Mouse (Mus musculus): ENCODE data around the gene Slc25a43. TPM values are rescaled to one million over a fixed set of nuclear protein-coding genes. Genes with fewer than 3 reads are reported as not detected.
A peak's percentile ranks its signal among the peaks of the same experiment; 100 is the strongest.

Slc25a43 gene
- 1.5 and 2.2 TPM in 2 replicates for polyA plus RNA-seq (2015; fragmentation: Nextera tagmentation; extraction: Ambion mirVana)

GRCm38 (mm10) chrX:36743503-36744101, at the start of gene Slc25a43:
TSS of gene Slc25a43 (plus strand) at chrX:36743659.
- H3K4me1 ChIP-seq: no peaks in the 10 kb centered on the region
- peak within 1 kb of the TSS; percentile 74 for H3K4me2 ChIP-seq
- peak within 1 kb of the TSS; percentile 51 for H3K9ac ChIP-seq (replicated peaks)
- no peak within 1 kb of the TSS for H3K27ac ChIP-seq (replicated peaks)
- ATAC-seq (ENCODE audit: low FRiP score): peak; percentile 74; the same call in 1 of the 2 replicates
- 18% methylated on average over 36 of the region's 36 CpGs for WGBS
- H3K9me3 ChIP-seq (replicated peaks): no peaks in the 10 kb centered on the region
- no peaks in the 10 kb centered on the region for H3K36me3 ChIP-seq
- peak within 1 kb of the TSS; percentile 40 for H3K4me3 ChIP-seq (replicated peaks)
- no peaks in the 10 kb centered on the region for H3K27me3 ChIP-seq (replicated peaks)

- Histone ChIP-seq H3K4me3 (replicated peaks) (no peak overlapping the region), H3K27me3 (replicated peaks) (no peaks in the 10 kb centered on the region), H3K4me1 (no peaks in the 10 kb centered on the region), H3K9ac (replicated peaks) (no peak overlapping the region), H3K27ac (replicated peaks) (no peak overlapping the region), H3K36me3 (no peaks in the 10 kb centered on the region), H3K9me3 (replicated peaks) (no peaks in the 10 kb centered on the region), H3K4me2 (no peak overlapping the region)
- no peak for ATAC-seq (ENCODE audit: low FRiP score)
- WGBS: 93% methylated on average over 13 of the region's 13 CpGs
Observed at GRCm38 (mm10) chrX:36740124-36740951, 3.1 kb upstream of the Slc25a43 start.

- Histone ChIP-seq H3K27me3 (replicated peaks) (no peaks in the 10 kb centered on the region), H3K9me3 (replicated peaks) (no peaks in the 10 kb centered on the region), H3K9ac (replicated peaks) (no peak overlapping the region), H3K4me3 (replicated peaks) (no peak overlapping the region), H3K4me1 (no peaks in the 10 kb centered on the region), H3K4me2 (no peak overlapping the region), H3K27ac (replicated peaks) (no peak overlapping the region), H3K36me3 (no peaks in the 10 kb centered on the region)
- no peak for ATAC-seq (ENCODE audit: low FRiP score)
- 32% methylated on average over 6 of the region's 6 CpGs for WGBS
Observed at GRCm38 (mm10) chrX:36741278-36741677, 2.2 kb upstream of the Slc25a43 start.

GRCm38 (mm10) chrX:36742744-36743143, 715 bp upstream of the Slc25a43 start:
- ATAC-seq (ENCODE audit: low FRiP score): no peak
- 96% methylated on average over 5 of the region's 5 CpGs for WGBS
- no peaks in the 10 kb centered on the region for H3K4me1 ChIP-seq
- no peak overlapping the region for H3K4me2 ChIP-seq
- no peaks in the 10 kb centered on the region for H3K9me3 ChIP-seq (replicated peaks)
- no peak overlapping the region for H3K9ac ChIP-seq (replicated peaks)
- no peak overlapping the region for H3K4me3 ChIP-seq (replicated peaks)
- no peaks in the 10 kb centered on the region for H3K27me3 ChIP-seq (replicated peaks)
- no peaks in the 10 kb centered on the region for H3K36me3 ChIP-seq
- no peak overlapping the region for H3K27ac ChIP-seq (replicated peaks)

GRCm38 (mm10) chrX:36744735-36745134, 1.3 kb downstream of the Slc25a43 start:
- no peaks in the 10 kb centered on the region for H3K4me1 ChIP-seq

GRCm38 (mm10) chrX:36745333-36745732, 1.9 kb downstream of the Slc25a43 start:
- no peak for ATAC-seq (ENCODE audit: low FRiP score)

More at GRCm38 (mm10) chrX:36744735-36745134, 1.3 kb downstream of the Slc25a43 start:
- no peaks in the 10 kb centered on the region for H3K36me3 ChIP-seq
- 75% methylated on average over 7 of the region's 7 CpGs for WGBS
- H3K9ac ChIP-seq (replicated peaks): no peak overlapping the region
- H3K27ac ChIP-seq (replicated peaks): no peak overlapping the region
- no peaks in the 10 kb centered on the region for H3K9me3 ChIP-seq (replicated peaks)
- no peak overlapping the region for H3K4me2 ChIP-seq
- H3K27me3 ChIP-seq (replicated peaks): no peaks in the 10 kb centered on the region
- H3K4me3 ChIP-seq (replicated peaks): no peak overlapping the region
- no peak for ATAC-seq (ENCODE audit: low FRiP score)

GRCm38 (mm10) chrX:36746789-36747188, 3.3 kb downstream of the Slc25a43 start:
- Histone ChIP-seq H3K36me3 (no peaks in the 10 kb centered on the region), H3K27me3 (replicated peaks) (no peaks in the 10 kb centered on the region), H3K4me3 (replicated peaks) (no peak overlapping the region), H3K27ac (replicated peaks) (no peak overlapping the region), H3K9me3 (replicated peaks) (no peaks in the 10 kb centered on the region), H3K4me1 (no peaks in the 10 kb centered on the region), H3K9ac (replicated peaks) (no peak overlapping the region), H3K4me2 (no peak overlapping the region)
- 88% methylated on average over 8 of the region's 8 CpGs for WGBS
- ATAC-seq (ENCODE audit: low FRiP score): no peak

More at GRCm38 (mm10) chrX:36745333-36745732, 1.9 kb downstream of the Slc25a43 start:
- Histone ChIP-seq H3K27me3 (replicated peaks) (no peaks in the 10 kb centered on the region), H3K27ac (replicated peaks) (no peak overlapping the region), H3K4me1 (no peaks in the 10 kb centered on the region), H3K36me3 (no peaks in the 10 kb centered on the region), H3K9me3 (replicated peaks) (no peaks in the 10 kb centered on the region), H3K4me2 (no peak overlapping the region), H3K9ac (replicated peaks) (no peak overlapping the region), H3K4me3 (replicated peaks) (no peak overlapping the region)
- 87% methylated on average over 7 of the region's 7 CpGs for WGBS

- ATAC-seq (ENCODE audit: low FRiP score): no peak
- H3K27ac ChIP-seq (replicated peaks): no peak overlapping the region
- H3K27me3 ChIP-seq (replicated peaks): no peaks in the 10 kb centered on the region
- WGBS: 27% methylated on average over 3 of the region's 3 CpGs
- H3K36me3 ChIP-seq: no peaks in the 10 kb centered on the region
- no peak overlapping the region for H3K4me2 ChIP-seq
- no peaks in the 10 kb centered on the region for H3K9me3 ChIP-seq (replicated peaks)
- H3K4me1 ChIP-seq: no peaks in the 10 kb centered on the region
- H3K9ac ChIP-seq (replicated peaks): no peak overlapping the region
- no peak overlapping the region for H3K4me3 ChIP-seq (replicated peaks)
Observed at GRCm38 (mm10) chrX:36748573-36748972, 5.1 kb downstream of the Slc25a43 start.

- Histone ChIP-seq H3K4me1 (no peaks in the 10 kb centered on the region), H3K4me2 (no peak overlapping the region), H3K27ac (replicated peaks) (no peak overlapping the region), H3K9ac (replicated peaks) (no peak overlapping the region), H3K9me3 (replicated peaks) (no peaks in the 10 kb centered on the region), H3K27me3 (replicated peaks) (no peaks in the 10 kb centered on the region), H3K4me3 (replicated peaks) (no peak overlapping the region), H3K36me3 (no peaks in the 10 kb centered on the region)
- 84% methylated on average over 6 of the region's 6 CpGs for WGBS
- ATAC-seq (ENCODE audit: low FRiP score): no peak
Observed at GRCm38 (mm10) chrX:36749281-36749785, 5.9 kb downstream of the Slc25a43 start.

GRCm38 (mm10) chrX:36750591-36750990, 7.1 kb downstream of the Slc25a43 start:
- Histone ChIP-seq H3K4me2 (no peak overlapping the region), H3K27ac (replicated peaks) (no peak overlapping the region), H3K4me3 (replicated peaks) (no peak overlapping the region), H3K9ac (replicated peaks) (no peak overlapping the region), H3K4me1 (no peaks in the 10 kb centered on the region), H3K9me3 (replicated peaks) (no peaks in the 10 kb centered on the region), H3K36me3 (no peaks in the 10 kb centered on the region), H3K27me3 (replicated peaks) (no peaks in the 10 kb centered on the region)
- ATAC-seq (ENCODE audit: low FRiP score): no peak
- WGBS: 92% methylated on average over 1 of the region's 1 CpGs

- Histone ChIP-seq H3K4me2 (no peak overlapping the region), H3K27me3 (replicated peaks) (no peaks in the 10 kb centered on the region), H3K36me3 (no peaks in the 10 kb centered on the region), H3K9ac (replicated peaks) (no peak overlapping the region), H3K4me1 (no peaks in the 10 kb centered on the region), H3K27ac (replicated peaks) (no peak overlapping the region), H3K9me3 (replicated peaks) (no peaks in the 10 kb centered on the region), H3K4me3 (replicated peaks) (no peak overlapping the region)
- 86% methylated on average over 3 of the region's 3 CpGs for WGBS
- ATAC-seq (ENCODE audit: low FRiP score): no peak
Observed at GRCm38 (mm10) chrX:36752586-36752985, 9.1 kb downstream of the Slc25a43 start.
